Mouse (Mus musculus) heart, postnatal 10 days (tissue): ENCODE data around the gene Il1b. TPM values are rescaled to one million over a fixed set of nuclear protein-coding genes. Genes with fewer than 3 reads are reported as not detected.

Source experiments
- DNase-seq, 2 experiments: peaks; one replicate each; pipeline ENCODE4 v3.0.0; 2021
- intact Hi-C: fragments of 180-260 bp; cut with DNase I; formaldehyde crosslinking; loops from one replicate; pipeline ENCODE4 v1.15.1; 2025
- total RNA-seq, 2 experiments: library from RNA; stranded (reverse); gene quantifications; 2 replicates each; pipeline ENCODE4 v1.2.3; 2021

Gene Il1b
- total RNA-seq: under 1 TPM; 0.25 to 0.34 TPM

- DNase-seq: no peak
- intact Hi-C loops: no loop called here
These were observed at the start of gene Il1b for GRCm38 (mm10) chr2:129371039-129371438. Gene Il1b (minus strand): TSS chr2:129371139.

- DNase-seq: peak; percentile 13 to 19
- intact Hi-C loops: no loop called here
These were observed 48.5 kb upstream of the Il1b start for GRCm38 (mm10) chr2:129419361-129419880.

GRCm38 (mm10) chr2:129414593-129414992 lies 43.7 kb upstream of the Il1b start:
- no peak for DNase-seq
- intact Hi-C loops: no loop called here

- intact Hi-C loops: no loop called here
- DNase-seq: no peak
These were observed 42.5 kb upstream of the Il1b start for GRCm38 (mm10) chr2:129413488-129413887.

- DNase-seq: no peak
- intact Hi-C loops: no loop called here
These were observed 40.7 kb upstream of the Il1b start for GRCm38 (mm10) chr2:129411651-129412050.

- intact Hi-C loops: no loop called here
- DNase-seq: no peak
These were observed 39.4 kb upstream of the Il1b start for GRCm38 (mm10) chr2:129410344-129410743.

- intact Hi-C loops: loop anchor here (2.0 kb wide), 1 partner anchor 112 kb away; the partner anchor contains the start of gene Ckap2l
- DNase-seq: peak; percentile 79 to 86
These were observed 37.5 kb upstream of the Il1b start for GRCm38 (mm10) chr2:129408476-129408875.

GRCm38 (mm10) chr2:129407596-129407995 lies 36.7 kb upstream of the Il1b start:
- intact Hi-C loops: no loop called here
- no peak for DNase-seq

- DNase-seq: no peak
- intact Hi-C loops: no loop called here
These were observed 35.6 kb upstream of the Il1b start for GRCm38 (mm10) chr2:129406508-129406907.

- intact Hi-C loops: no loop called here
- DNase-seq: no peak
These were observed 32.8 kb upstream of the Il1b start for GRCm38 (mm10) chr2:129403786-129404185.

- no peak for DNase-seq
- intact Hi-C loops: no loop called here
These were observed 31.4 kb upstream of the Il1b start for GRCm38 (mm10) chr2:129402330-129402729.

GRCm38 (mm10) chr2:129401803-129402202 lies 30.9 kb upstream of the Il1b start:
- intact Hi-C loops: no loop called here
- DNase-seq: no peak

GRCm38 (mm10) chr2:129398176-129398575 lies 27.2 kb upstream of the Il1b start:
- intact Hi-C loops: no loop called here
- DNase-seq: no peak

- peak; percentile 46 to 47 for DNase-seq
- intact Hi-C loops: no loop called here
These were observed 22.6 kb upstream of the Il1b start for GRCm38 (mm10) chr2:129393524-129393923.

GRCm38 (mm10) chr2:129390161-129390560 lies 19.2 kb upstream of the Il1b start:
- no peak for DNase-seq
- intact Hi-C loops: no loop called here

GRCm38 (mm10) chr2:129389323-129389722 lies 18.4 kb upstream of the Il1b start:
- intact Hi-C loops: no loop called here
- no peak for DNase-seq

GRCm38 (mm10) chr2:129385331-129385730 lies 14.4 kb upstream of the Il1b start:
- no peak for DNase-seq
- intact Hi-C loops: no loop called here

GRCm38 (mm10) chr2:129384272-129384660 lies 13.3 kb upstream of the Il1b start:
- no peak for DNase-seq
- intact Hi-C loops: loop anchor here (5.0 kb wide), 1 partner anchor 87 kb away; the partner anchor contains the start of gene Ckap2l

GRCm38 (mm10) chr2:129383512-129384271 lies 12.8 kb upstream of the Il1b start:
- DNase-seq: peak; percentile 85 to 88
- intact Hi-C loops: loop anchor here (5.0 kb wide), 1 partner anchor 86 kb away; the partner anchor contains the start of gene Ckap2l

- intact Hi-C loops: loop anchor here (5.0 kb wide), 1 partner anchor 84 kb away; the partner anchor contains the start of gene Ckap2l
- no peak for DNase-seq
These were observed 10.0 kb upstream of the Il1b start for GRCm38 (mm10) chr2:129380746-129381474.

GRCm38 (mm10) chr2:129380211-129380610 lies 9.3 kb upstream of the Il1b start:
- no peak for DNase-seq
- intact Hi-C loops: loop anchor here (5.0 kb wide), 1 partner anchor 83 kb away; the partner anchor contains the start of gene Ckap2l
